Mouse (Mus musculus) cerebellum, adult 9-11 months (tissue): ENCODE results near the gene Mast4.

ENCODE experiments used
- DNase-seq: peaks from one replicate; pipeline ENCODE4 v3.0.0; 2022

The Mast4 gene

GRCm38 (mm10) chr13:103238034-103238705 lies 96.1 kb downstream of the Mast4 start:
- no peak for DNase-seq

- no peak for DNase-seq
Observed at GRCm38 (mm10) chr13:103232171-103232570, 102.1 kb downstream of the Mast4 start.

- DNase-seq, result no peak
Observed at GRCm38 (mm10) chr13:103229069-103229468, 105.2 kb downstream of the Mast4 start.

- no peak for DNase-seq
Observed at GRCm38 (mm10) chr13:103225895-103226815, 108.1 kb downstream of the Mast4 start.

- DNase-seq, result no peak
Observed at GRCm38 (mm10) chr13:103225217-103225894, 108.9 kb downstream of the Mast4 start.

- DNase-seq, result no peak
Observed at GRCm38 (mm10) chr13:103220479-103221064, 113.7 kb downstream of the Mast4 start.

- DNase-seq, result no peak
Observed at GRCm38 (mm10) chr13:103219999-103220398, 114.3 kb downstream of the Mast4 start.

- DNase-seq, result no peak
Observed at GRCm38 (mm10) chr13:103217486-103217885, 116.8 kb downstream of the Mast4 start.

- no peak for DNase-seq
Observed at GRCm38 (mm10) chr13:103214506-103214905, 119.8 kb downstream of the Mast4 start.

GRCm38 (mm10) chr13:103211953-103212352 lies 122.3 kb downstream of the Mast4 start:
- no peak for DNase-seq

GRCm38 (mm10) chr13:103211501-103211941 lies 122.8 kb downstream of the Mast4 start:
- no peak for DNase-seq

- no peak for DNase-seq
Observed at GRCm38 (mm10) chr13:103210746-103211145, 123.6 kb downstream of the Mast4 start.

GRCm38 (mm10) chr13:103207199-103207598 lies 127.1 kb downstream of the Mast4 start:
- DNase-seq, result no peak

GRCm38 (mm10) chr13:103206644-103207043 lies 127.7 kb downstream of the Mast4 start:
- DNase-seq, result no peak

- no peak for DNase-seq
Observed at GRCm38 (mm10) chr13:103205191-103205590, 129.1 kb downstream of the Mast4 start.

GRCm38 (mm10) chr13:103203376-103203895 lies 130.9 kb downstream of the Mast4 start:
- DNase-seq, result no peak

- DNase-seq, result no peak
Observed at GRCm38 (mm10) chr13:103201016-103201760, 133.1 kb downstream of the Mast4 start.

GRCm38 (mm10) chr13:103199823-103200660 lies 134.3 kb downstream of the Mast4 start:
- DNase-seq, result no peak

- DNase-seq, result no peak
Observed at GRCm38 (mm10) chr13:103198210-103198940, 135.9 kb downstream of the Mast4 start.

- no peak for DNase-seq
Observed at GRCm38 (mm10) chr13:103196307-103196706, 138.0 kb downstream of the Mast4 start.
